Mouse (Mus musculus) forebrain, embryonic 11.5 days (tissue): ENCODE results near the gene Spdye4c. TPM values are rescaled to one million over a fixed set of nuclear protein-coding genes. Genes with fewer than 3 reads are reported as not detected.

Experiments
- ATAC-seq: fragments of 200-750 bp; cut with Nextera tagmentation; replicated peaks from 2 replicates; pipeline ENCODE4 v1.8.0; 2017; ENCODE audit warnings: moderate TSS enrichment; ENCODE audit not compliant: low FRiP score
- DNase-seq: peaks from one replicate; pipeline ENCODE4 v3.0.0-alpha.2; 2017; ENCODE audit warnings: low spot score
- H3K27ac ChIP-seq: fragments of 300-500 bp; sonication (generic); 2 replicates; pipeline ENCODE4 v1.5.1; 2014; ENCODE audit warnings: low read depth, low read length
- H3K27me3 ChIP-seq: fragments of 300-500 bp; sonication (generic); 2 replicates; pipeline ENCODE4 v1.6.1; 2014; ENCODE audit warnings: mild to moderate bottlenecking, low read length, mixed read lengths; ENCODE audit not compliant: control insufficient read depth, insufficient read depth
- H3K36me3 ChIP-seq: fragments of 300-500 bp; sonication (generic); 2 replicates; pipeline ENCODE4 v1.6.1; 2014; ENCODE audit warnings: mild to moderate bottlenecking, low read length, moderate library complexity, mixed read lengths; ENCODE audit not compliant: control insufficient read depth, insufficient read depth
- H3K4me1 ChIP-seq: fragments of 300-500 bp; sonication (generic); replicated peaks from 2 replicates; pipeline ENCODE4 v1.6.1; 2014; ENCODE audit warnings: low read length, mixed read lengths; ENCODE audit not compliant: control insufficient read depth, insufficient read depth
- H3K4me2 ChIP-seq: fragments of 300-500 bp; sonication (generic); 2 replicates; pipeline ENCODE4 v1.6.1; 2014; ENCODE audit warnings: low read depth, mild to moderate bottlenecking, low read length, moderate library complexity, mixed read lengths; ENCODE audit not compliant: severe bottlenecking
- H3K4me3 ChIP-seq: fragments of 300-500 bp; sonication (generic); 2 replicates; pipeline ENCODE4 v1.5.1; 2014; ENCODE audit warnings: low read depth, low read length
- H3K9ac ChIP-seq: fragments of 300-500 bp; sonication (generic); 2 replicates; pipeline ENCODE4 v1.6.1; 2014; ENCODE audit warnings: low read length
- H3K9me3 ChIP-seq: fragments of 300-500 bp; sonication (generic); 2 replicates; pipeline ENCODE4 v1.6.1; 2016; ENCODE audit warnings: low read length, mixed read lengths; ENCODE audit not compliant: control insufficient read depth
- WGBS: fragments of 180-500 bp; shearing (Covaris S2); extraction: QIAGEN DNeasy Blood & Tissue Kit; methylation state at CpG from one replicate; pipeline ENCODE4 v1.1.7; 2014; 5-methylcytosine and 5-hydroxymethylcytosine counted together
- polyA plus RNA-seq: library from polyadenylated mRNA; unstranded; fragments of >200 nt; fragmentation: Nextera tagmentation; extraction: Ambion mirVana; gene quantifications from 2 replicates; pipeline ENCODE4 v1.2.1, GENCODE M21; 2014

The Spdye4c gene
- polyA plus RNA-seq, 1 experiment from 2014 or later = not detected

DNA sequence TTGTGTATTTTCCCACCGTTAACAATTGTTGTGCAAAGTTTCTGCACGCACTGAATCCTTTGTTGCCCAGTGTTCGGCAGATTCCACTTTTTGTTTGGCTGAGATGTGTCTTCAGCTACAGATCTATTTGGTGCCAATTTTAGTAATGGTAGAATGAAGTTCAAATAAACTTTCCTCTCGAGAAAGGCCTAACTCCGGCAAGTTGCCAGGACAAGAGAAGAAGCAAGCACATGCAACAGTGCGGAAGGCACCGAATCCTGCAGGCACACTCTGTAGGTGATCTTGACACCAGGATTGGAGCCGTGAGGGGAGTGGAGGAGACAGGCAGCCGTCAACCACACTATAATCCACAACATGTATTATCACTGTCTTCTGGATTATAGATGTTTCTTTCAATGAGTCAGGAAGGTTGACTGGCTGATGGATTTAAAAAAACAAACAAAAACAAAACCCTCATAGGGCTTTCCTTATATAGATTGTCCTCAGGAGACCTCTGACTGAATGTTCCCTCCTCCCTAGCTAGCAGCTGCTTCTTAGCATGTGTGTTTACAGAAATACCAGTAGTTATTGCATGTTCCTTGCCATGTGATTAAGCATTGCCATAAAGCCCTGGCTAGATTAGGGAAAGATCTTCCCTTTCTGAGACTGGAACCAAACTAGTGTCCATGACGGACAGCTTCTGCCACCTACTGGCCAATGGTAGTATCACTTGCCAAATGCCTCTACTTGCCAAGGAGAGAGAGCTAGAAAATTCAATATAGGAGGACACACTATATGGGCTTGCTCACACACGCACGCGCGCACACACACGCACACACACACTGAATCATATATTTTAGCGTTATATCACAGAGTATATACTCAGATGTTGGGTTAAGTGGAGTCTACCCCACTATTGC, 18.0 kb upstream of the Spdye4c start:
- Histone ChIP-seq H3K9ac (no peak overlapping the region), H3K36me3 (no peaks in the 10 kb centered on the region), H3K4me1 (no peaks in the 10 kb centered on the region), H3K4me3 (no peak overlapping the region), H3K27ac (no peak overlapping the region), H3K4me2 (no peak overlapping the region), H3K9me3 (no peaks in the 10 kb centered on the region), H3K27me3 (no peaks in the 10 kb centered on the region)
- ATAC-seq (0 out of 2 replicates have a peak, but pooled peaks have one; percentile 39), DNase-seq (peak; percentile 86)
- 53% methylated on average over 16 of the region's 16 CpGs for WGBS

DNA sequence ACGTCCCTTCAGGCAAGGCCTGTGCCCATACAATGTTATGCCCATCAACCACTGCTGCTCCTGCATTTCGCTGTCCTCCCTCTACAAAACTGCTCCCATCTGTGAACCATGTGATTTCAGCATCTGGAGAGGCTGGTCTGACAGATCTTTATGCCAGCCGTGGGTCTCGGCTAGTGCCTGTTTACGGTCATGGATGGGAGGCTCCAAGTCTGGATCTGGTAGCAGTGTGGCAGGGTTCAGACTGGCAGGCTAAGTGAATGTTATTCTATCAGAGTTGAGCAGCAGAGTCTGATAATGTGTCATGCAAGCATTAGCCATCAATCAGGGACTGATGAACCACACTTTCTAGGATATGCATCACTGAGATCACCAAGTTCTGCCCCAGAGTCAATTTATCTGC, 8.1 kb upstream of the Spdye4c start:
- H3K9ac ChIP-seq = no peak overlapping the region
- WGBS = 86% methylated on average over 5 of the region's 5 CpGs
- no peaks in the 10 kb centered on the region for H3K36me3 ChIP-seq
- no peaks in the 10 kb centered on the region for H3K9me3 ChIP-seq
- no peak overlapping the region for H3K27ac ChIP-seq
- no peaks in the 10 kb centered on the region for H3K4me1 ChIP-seq
- ATAC-seq (no peak), DNase-seq (no peak)
- no peaks in the 10 kb centered on the region for H3K27me3 ChIP-seq
- no peak overlapping the region for H3K4me3 ChIP-seq
- H3K4me2 ChIP-seq = no peak overlapping the region

DNA sequence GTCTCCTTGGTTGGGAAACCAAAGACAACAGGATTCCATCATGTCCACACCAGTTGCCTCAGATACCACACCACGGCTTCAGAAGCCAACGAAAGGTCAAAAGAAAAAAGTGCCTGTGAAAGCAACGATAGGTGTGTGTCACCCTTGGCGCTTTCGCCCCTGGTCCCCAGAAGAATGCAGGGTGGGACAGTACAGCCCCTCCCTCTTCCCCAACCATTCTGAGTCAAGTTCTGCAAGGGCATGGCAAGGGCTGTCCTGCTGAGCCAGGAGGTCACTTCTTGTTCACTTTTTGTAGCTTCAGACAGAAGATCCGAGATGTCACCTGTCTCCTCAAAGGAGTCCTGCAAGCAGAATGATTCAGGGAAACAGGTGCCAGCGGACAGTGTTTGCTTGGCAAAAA, 1.3 kb downstream of the Spdye4c start:
- 89% methylated on average over 7 of the region's 7 CpGs for WGBS
- H3K4me3 ChIP-seq = no peak overlapping the region
- DNase-seq (no peak), ATAC-seq (no peak)
- H3K4me1 ChIP-seq = no peaks in the 10 kb centered on the region
- H3K9ac ChIP-seq = no peak overlapping the region
- H3K27me3 ChIP-seq = no peaks in the 10 kb centered on the region
- H3K9me3 ChIP-seq = no peaks in the 10 kb centered on the region
- H3K36me3 ChIP-seq = no peaks in the 10 kb centered on the region
- no peak overlapping the region for H3K4me2 ChIP-seq
- H3K27ac ChIP-seq = no peak overlapping the region

DNA sequence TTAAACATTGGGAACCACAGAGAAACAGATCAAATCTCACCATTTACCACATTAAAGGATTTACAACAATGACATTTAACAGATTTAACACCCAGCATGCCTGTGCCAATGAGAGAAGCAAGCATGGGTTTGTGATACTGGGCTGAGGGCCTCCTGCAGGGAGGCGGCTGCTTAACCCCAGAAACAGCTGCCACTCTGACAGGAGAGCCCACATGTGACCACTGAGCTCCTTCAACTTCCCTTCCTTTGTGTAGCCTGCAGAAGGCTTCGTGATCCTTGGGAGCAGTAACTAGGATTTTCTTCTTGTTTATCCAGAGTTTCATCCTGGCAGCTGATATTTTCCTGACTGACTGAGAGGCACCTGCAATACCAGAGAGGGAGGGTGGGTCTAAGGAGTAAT, 10.5 kb downstream of the Spdye4c start:
- H3K9ac ChIP-seq = no peak overlapping the region
- H3K4me3 ChIP-seq = no peak overlapping the region
- no peaks in the 10 kb centered on the region for H3K36me3 ChIP-seq
- no peaks in the 10 kb centered on the region for H3K4me1 ChIP-seq
- no peaks in the 10 kb centered on the region for H3K27me3 ChIP-seq
- no peak for ATAC-seq
- 35% methylated on average over 2 of the region's 2 CpGs for WGBS
- H3K4me2 ChIP-seq = no peak overlapping the region
- H3K27ac ChIP-seq = no peak overlapping the region
- DNase-seq = no peak
- no peaks in the 10 kb centered on the region for H3K9me3 ChIP-seq

DNA sequence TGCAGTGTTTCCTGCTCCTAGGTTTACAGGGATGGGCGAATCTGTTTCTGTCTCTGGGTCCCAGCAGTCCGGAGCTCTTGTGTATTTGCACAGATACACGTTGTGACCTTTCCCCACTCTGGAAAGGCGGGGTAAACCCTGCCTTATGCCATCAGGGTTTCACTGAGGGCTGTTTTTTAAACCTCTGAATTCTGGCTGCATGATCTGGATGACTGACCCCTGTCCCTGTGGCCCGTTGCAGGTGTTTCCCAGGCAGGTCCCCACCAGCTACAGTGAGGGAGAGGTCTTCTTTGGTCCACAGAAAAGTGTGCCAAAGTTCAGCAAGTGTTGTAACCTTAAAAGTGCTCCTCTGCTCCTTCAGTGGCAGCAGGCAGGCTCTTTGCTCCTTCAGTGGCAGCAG, 18.3 kb downstream of the Spdye4c start:
- H3K4me2 ChIP-seq = no peak overlapping the region
- 80% methylated on average over 5 of the region's 5 CpGs for WGBS
- H3K9ac ChIP-seq = no peak overlapping the region
- H3K27me3 ChIP-seq = no peaks in the 10 kb centered on the region
- no peaks in the 10 kb centered on the region for H3K9me3 ChIP-seq
- no peak overlapping the region for H3K4me3 ChIP-seq
- DNase-seq (no peak), ATAC-seq (no peak)
- H3K4me1 ChIP-seq = no peaks in the 10 kb centered on the region
- H3K27ac ChIP-seq = no peak overlapping the region
- H3K36me3 ChIP-seq = peaks cover 7% of the 10 kb centered on the region; the same call in 1 of the 2 replicates

DNA sequence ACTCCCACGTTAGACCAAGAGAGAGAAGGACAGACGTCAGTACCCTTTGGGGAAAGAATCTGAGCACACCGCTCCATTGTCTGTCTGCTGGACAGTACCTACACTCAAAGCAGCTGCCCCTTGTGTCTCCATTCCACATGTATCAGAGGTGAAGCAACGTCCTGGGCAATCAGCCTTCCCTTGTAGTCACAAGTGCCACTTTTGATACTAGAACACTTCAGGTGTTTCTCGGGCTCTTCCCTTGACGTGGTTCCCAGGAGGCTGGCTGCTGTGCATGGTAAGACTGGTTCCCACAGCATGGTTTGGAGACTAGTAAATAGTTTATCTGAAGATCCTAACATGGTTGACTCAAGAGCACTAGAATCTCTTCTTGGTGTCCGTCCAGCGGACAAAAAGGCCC, 20.2 kb downstream of the Spdye4c start:
- Histone ChIP-seq H3K4me2 (no peak overlapping the region), H3K9ac (no peak overlapping the region), H3K36me3 (peaks cover 12% of the 10 kb centered on the region), H3K27ac (no peak overlapping the region), H3K27me3 (no peaks in the 10 kb centered on the region), H3K9me3 (no peaks in the 10 kb centered on the region), H3K4me3 (no peak overlapping the region), H3K4me1 (no peaks in the 10 kb centered on the region)
- no peak for ATAC-seq
- 96% methylated on average over 8 of the region's 8 CpGs for WGBS
- no peak for DNase-seq

DNA sequence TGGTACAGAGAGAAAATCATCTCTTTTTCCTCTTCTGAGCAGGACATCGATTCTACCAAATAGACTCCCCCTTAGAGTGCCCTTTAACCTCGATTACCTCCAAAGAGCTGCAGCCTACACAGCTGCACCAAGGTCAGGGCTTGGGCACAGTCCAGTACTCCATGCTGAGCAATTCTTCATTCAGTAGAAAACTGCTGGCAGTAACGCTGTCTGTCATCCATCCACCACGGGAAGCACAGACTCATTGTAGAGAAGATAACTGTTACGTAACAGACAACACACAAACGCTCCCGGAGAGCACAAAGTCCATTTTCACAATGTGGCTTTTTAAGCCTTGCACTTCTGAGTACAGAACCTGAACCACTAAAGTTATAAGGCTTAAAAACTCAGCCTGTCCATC, 21.3 kb downstream of the Spdye4c start:
- Histone ChIP-seq H3K4me1 (no peaks in the 10 kb centered on the region), H3K4me2 (no peak overlapping the region), H3K27me3 (no peaks in the 10 kb centered on the region), H3K9ac (no peak overlapping the region), H3K36me3 (peaks cover 12% of the 10 kb centered on the region), H3K27ac (no peak overlapping the region), H3K4me3 (no peak overlapping the region), H3K9me3 (no peaks in the 10 kb centered on the region)
- ATAC-seq (no peak), DNase-seq (no peak)
- WGBS = 92% methylated on average over 7 of the region's 7 CpGs

DNA sequence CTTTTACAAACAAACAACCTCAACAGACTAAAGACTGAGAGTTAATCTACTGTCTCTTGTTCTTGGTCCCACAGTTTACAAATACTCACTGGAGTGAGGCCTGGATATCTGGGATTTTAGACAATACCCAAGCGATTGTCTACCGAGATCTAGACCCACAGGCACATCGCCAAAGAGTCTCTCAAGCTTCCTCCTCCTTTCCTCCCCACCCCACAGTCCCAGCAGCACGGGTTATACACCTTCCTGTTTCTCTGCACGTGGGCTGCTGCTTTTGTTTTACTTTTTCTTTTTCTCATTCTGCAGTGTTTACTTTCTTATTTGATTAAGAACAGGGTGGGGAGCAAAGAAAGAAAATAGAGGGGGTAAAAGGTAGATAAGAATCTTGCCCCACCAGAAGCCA, 22.4 kb downstream of the Spdye4c start:
- no peak for DNase-seq
- Histone ChIP-seq H3K4me2 (no peak overlapping the region), H3K9me3 (no peaks in the 10 kb centered on the region), H3K4me3 (no peak overlapping the region), H3K27ac (no peak overlapping the region), H3K27me3 (no peaks in the 10 kb centered on the region), H3K9ac (no peak overlapping the region), H3K4me1 (no peaks in the 10 kb centered on the region), H3K36me3 (peaks cover 15% of the 10 kb centered on the region)
- no peak for ATAC-seq
- 90% methylated on average over 5 of the region's 5 CpGs for WGBS

DNA sequence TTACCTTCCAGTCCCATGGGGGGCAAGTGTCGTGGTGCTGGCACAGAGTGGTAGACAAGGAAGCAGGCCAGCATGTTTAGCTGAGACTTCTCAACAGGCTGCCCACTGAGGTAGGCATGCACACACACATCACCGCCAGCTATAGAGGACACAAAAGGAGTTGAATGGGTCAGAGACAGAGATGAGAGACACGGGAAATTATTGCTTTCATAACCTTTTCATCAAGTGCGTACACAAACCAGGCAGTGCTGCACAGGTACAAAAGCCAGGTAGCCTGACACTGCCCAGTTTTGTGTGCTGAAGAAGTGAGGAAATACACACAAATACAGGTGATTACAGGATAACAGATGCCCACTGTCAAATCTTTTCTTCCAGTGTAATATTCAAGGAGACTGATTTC, 24.4 kb downstream of the Spdye4c start:
- Histone ChIP-seq H3K4me2 (no peak overlapping the region), H3K27ac (no peak overlapping the region), H3K4me3 (no peak overlapping the region), H3K4me1 (no peaks in the 10 kb centered on the region), H3K9me3 (no peaks in the 10 kb centered on the region), H3K9ac (no peak overlapping the region), H3K27me3 (no peaks in the 10 kb centered on the region), H3K36me3 (peaks cover 19% of the 10 kb centered on the region)
- 92% methylated on average over 4 of the region's 4 CpGs for WGBS
- no peak for ATAC-seq
- no peak for DNase-seq
